ENCODE assay signal across 8 mouse cellular contexts in genomic region chr12:114650432-114651101, GRCm38 (mm10).
DNase-seq lines count a peak whose midpoint lies in the region; ATAC-seq and TF ChIP-seq lines count a peak whose summit lies in the region.
"Not testable (repeated sequence)": the region's sequence is repeated elsewhere in the genome, so short reads cannot be mapped to it uniquely, and the experiment has no call there.

No protein-coding gene starts in this region.

- TF ChIP-seq CTCF in thymus, adult 2 months (IDR thresholded peaks at IDR 0.05; ENCODE audit: borderline replicate concordance, control insufficient read depth, extremely low read depth, insufficient read depth, low read length, poor library complexity), result not testable (repeated sequence)

- not testable (repeated sequence) for H3K27me3 ChIP-seq in thymus, adult 2 months (ENCODE audit: control insufficient read depth, insufficient read depth, low read length)

- not testable (repeated sequence) for H3K36me3 ChIP-seq in thymus, adult 2 months (ENCODE audit: control insufficient read depth, insufficient read depth, low read length)

- not testable (repeated sequence) for H3K4me1 ChIP-seq in thymus, adult 2 months (replicated peaks; ENCODE audit: control insufficient read depth, insufficient read depth, low read length)

- not testable (repeated sequence) for H3K4me3 ChIP-seq in thymus, adult 2 months (ENCODE audit: control insufficient read depth, insufficient read depth, low read length)

- TF ChIP-seq POLR2A in thymus, adult 2 months (IDR thresholded peaks at IDR 0.05; ENCODE audit: control insufficient read depth, extremely low read depth, insufficient read depth, low read length, poor library complexity), result not testable (repeated sequence)

- peak; percentile 49 to 57 for DNase-seq in B cell, adult 2 months
- peak; percentile 23 to 41 for DNase-seq in CD8-positive naive resting alpha-beta T cell, adult 2 months (ENCODE audit: low read depth in 2 of 2, low spot score in 2 of 2)
- DNase-seq in natural killer cell, adult 2 months (ENCODE audit: low spot score in 2 of 2), result peak; percentile 36 to 39
- DNase-seq in thymus, adult 2 months, result peak; percentile 56
- DNase-seq in thymus, postnatal 25 days, result peak; percentile 54

- not testable (repeated sequence) for H3K27ac ChIP-seq in thymus, adult 2 months (ENCODE audit: control insufficient read depth, insufficient read depth, low read length)

- 8% methylated on average over 1 of the region's 1 CpGs for WGBS in thymus, adult 2 months

- peak; percentile 71 for ATAC-seq in granulocyte monocyte progenitor cell, adult 5-6 weeks (replicated peaks; ENCODE audit: poor library complexity, severe bottlenecking)
- ATAC-seq in inflammation-experienced regulatory T-cells, adult 6 months, result peak; percentile 61
- ATAC-seq in megakaryocyte, adult 5-6 weeks (ENCODE audit: poor library complexity, severe bottlenecking), result peak; percentile 81
